Mouse (Mus musculus) small intestine, adult 2 months (tissue): ENCODE data around the gene Nhej1. TPM values are rescaled to one million over a fixed set of nuclear protein-coding genes. Genes with fewer than 3 reads are reported as not detected.

Experiments
- H3K27ac ChIP-seq: fragments of 200-500 bp; 2 replicates; pipeline ENCODE4 v1.5.1; 2012; ENCODE audit warnings: low read depth, low read length, control low read depth, inconsistent platforms; ENCODE audit not compliant: insufficient read depth
- H3K27me3 ChIP-seq: fragments of 200-500 bp; 2 replicates; pipeline ENCODE4 v1.6.1; 2012; ENCODE audit warnings: mild to moderate bottlenecking, moderate library complexity, low read length, inconsistent platforms; ENCODE audit not compliant: control insufficient read depth, insufficient read depth
- H3K36me3 ChIP-seq: fragments of 200-500 bp; 2 replicates; pipeline ENCODE4 v1.6.1; 2012; ENCODE audit warnings: mild to moderate bottlenecking, low read length, control low read depth, inconsistent platforms; ENCODE audit not compliant: control insufficient read depth, insufficient read depth
- H3K4me1 ChIP-seq: fragments of 200-500 bp; 2 replicates; pipeline ENCODE4 v1.6.1; 2012; ENCODE audit warnings: low read length, inconsistent platforms, mixed read lengths; ENCODE audit not compliant: control insufficient read depth, insufficient read depth, insufficient read length
- H3K4me3 ChIP-seq: fragments of 200-500 bp; 2 replicates; pipeline ENCODE4 v1.5.1; 2012; ENCODE audit warnings: low read depth, mild to moderate bottlenecking, control low read depth, inconsistent platforms, low read length, moderate library complexity
- CTCF ChIP-seq: fragments of 200-500 bp; IDR thresholded peaks from 2 replicates; pipeline ENCODE4 v1.5.1; 2012; ENCODE audit warnings: low read depth, mild to moderate bottlenecking, control low read depth, inconsistent platforms, low read length, moderate library complexity, mixed read lengths; ENCODE audit not compliant: insufficient replicate concordance, insufficient read length; ENCODE audit errors: extremely low read depth
- POLR2A ChIP-seq: fragments of 200-500 bp; IDR thresholded peaks from 2 replicates; pipeline ENCODE4 v1.6.1; 2012; ENCODE audit warnings: low read depth, mild to moderate bottlenecking, control low read depth, inconsistent platforms, low read length, moderate library complexity
- WGBS: fragments of 180-500 bp; shearing (Covaris S2); methylation state at CpG from one replicate; pipeline ENCODE4 v1.1.7; 2018; 5-methylcytosine and 5-hydroxymethylcytosine counted together
- polyA plus RNA-seq: library from polyadenylated mRNA; depleted of rRNA; stranded (reverse); fragments of >200 nt; gene quantifications from 2 replicates; pipeline ENCODE4 v1.2.3, GENCODE M21; 2012; rRNA removed

Gene Nhej1
- 0.86 and 2.0 TPM in 2 replicates for polyA plus RNA-seq

DNA sequence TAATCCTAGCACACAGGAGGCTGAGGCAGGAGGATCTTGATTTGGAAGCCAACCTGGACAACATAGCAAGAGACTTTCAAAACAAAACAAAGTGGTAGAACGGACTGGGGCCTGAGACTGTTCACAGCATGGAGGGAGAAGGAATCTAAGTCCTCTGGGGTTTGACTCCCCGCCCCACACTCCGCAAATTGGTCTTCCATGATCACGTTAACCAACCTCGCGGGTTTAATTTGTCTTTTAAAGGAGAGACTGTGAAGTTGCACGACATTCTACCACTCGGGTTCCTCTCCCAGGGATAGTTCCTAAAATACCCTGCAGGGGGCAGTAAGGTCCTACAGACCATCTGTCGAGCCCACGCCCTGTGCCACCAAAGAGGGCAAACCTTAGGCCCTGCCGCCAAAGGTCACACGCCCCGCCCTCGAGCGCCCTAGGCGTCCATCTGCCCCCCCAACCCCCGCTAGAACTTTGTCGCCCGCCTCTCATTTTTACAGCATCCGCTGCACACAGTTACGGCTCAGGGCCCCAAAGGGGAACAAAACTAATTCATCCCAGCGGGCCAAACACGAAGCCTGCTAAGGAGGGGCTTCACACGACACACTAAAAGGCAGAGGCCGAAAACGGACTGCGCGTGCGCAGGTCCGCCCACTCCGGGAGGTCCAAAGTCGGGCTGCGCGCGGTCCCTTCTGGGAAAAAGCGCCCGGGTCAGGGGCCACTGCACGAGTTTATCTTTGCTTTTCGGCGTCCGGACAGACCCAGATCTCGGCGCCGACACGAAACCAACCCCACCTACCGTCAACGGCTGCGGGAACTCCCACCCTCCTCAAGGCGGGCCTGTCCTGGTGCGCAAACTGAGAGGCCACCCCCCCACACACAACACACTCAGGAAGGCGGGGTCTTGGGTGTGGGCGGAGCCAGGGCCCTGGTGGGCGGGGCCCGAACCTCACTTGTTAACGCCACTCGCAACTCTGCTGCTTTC lies at the start of gene Nhej1:
Gene Nhej1, minus strand, starts transcription at position 855 of the 976 bp plus-strand sequence.
- Histone ChIP-seq H3K36me3 (no peaks in the 10 kb centered on the region), H3K4me1 (peaks cover 12% of the 10 kb centered on the region; the same call in 1 of the 2 replicates), H3K27ac (peak within 1 kb of the TSS; percentile 98), H3K4me3 (peak within 1 kb of the TSS; percentile 72), H3K27me3 (no peaks in the 10 kb centered on the region)
- 1% methylated on average over 56 of the region's 56 CpGs for WGBS
- TF ChIP-seq CTCF = peak; percentile 94
- peak; percentile 57 for TF ChIP-seq POLR2A

DNA sequence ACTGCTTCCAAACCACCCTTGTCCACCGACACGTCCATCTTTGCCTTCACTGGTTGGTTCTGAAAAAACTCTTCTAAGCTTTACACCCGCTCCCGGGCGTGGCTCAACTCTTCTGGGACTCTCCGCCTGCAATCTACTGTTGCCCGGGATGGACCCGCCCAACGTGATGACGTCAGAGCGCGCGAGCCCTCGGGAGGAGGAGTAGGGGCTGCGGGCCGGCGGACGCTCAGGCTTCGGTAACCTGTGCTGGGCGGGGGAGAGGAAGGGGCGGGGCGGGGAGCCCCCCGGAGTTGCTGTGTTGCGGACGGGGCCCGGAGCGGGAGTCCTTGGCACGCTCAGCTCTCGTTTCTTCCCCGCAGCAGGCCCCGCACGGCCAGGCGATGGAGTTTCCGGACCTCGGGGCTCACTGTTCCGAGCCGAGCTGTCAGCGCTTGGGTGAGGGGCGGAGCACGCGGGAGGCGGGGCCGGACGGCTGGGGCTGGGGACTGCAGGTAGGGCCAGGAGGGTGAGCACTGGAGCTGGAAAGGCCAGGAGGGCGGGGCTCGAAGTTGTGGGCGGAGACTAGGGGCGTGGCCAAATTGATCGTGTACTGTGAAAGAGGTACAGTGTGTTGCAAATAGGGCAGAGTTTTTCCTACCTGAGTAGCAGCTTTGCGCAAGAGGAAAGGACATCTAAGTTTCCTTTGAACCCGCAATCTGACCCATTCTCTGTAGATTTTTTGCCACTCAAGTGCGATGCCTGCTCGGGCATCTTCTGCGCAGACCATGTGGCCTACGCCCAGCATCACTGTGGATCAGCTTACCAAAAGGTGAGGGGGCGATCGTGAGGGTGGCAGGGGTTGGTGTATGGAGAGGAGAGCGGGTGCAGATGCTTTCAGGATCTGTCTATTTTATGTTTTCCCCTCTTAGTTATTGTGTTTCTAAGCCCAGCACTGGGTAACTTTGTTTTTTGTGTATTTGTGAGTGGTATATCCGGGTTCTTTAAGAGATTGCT lies 43.8 kb upstream of the Nhej1 start, which contains the start of gene Zfand2b:
Gene Zfand2b, plus strand, starts transcription at position 175 of the 993 bp plus-strand sequence.
- 3% methylated on average over 59 of the region's 59 CpGs for WGBS
- Histone ChIP-seq H3K4me3 (peak within 1 kb of the TSS; percentile 75), H3K27me3 (no peaks in the 10 kb centered on the region), H3K27ac (peak within 1 kb of the TSS; percentile 47), H3K36me3 (peaks cover 34% of the 10 kb centered on the region), H3K4me1 (peaks cover 5% of the 10 kb centered on the region)
- TF ChIP-seq CTCF = no peak
- TF ChIP-seq POLR2A = peak; percentile 85

DNA sequence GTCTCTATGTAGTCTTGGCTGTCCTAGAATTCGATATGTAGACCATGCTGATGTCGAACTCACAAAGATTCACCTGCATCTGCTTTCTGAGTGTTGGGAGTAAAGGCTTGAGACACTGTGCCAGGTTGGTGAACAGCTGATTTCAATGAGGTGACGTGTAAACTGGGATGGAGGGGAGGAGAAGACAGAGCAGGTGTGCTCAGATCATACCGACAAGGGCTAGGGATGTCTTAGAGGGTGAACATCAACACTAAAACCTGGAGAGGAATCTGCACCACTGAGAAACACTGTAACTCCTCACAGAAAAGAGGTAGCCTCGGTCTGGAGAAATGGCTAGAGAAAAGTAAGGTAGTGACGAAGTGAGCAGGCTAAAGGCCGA lies 43.1 kb upstream of the Nhej1 start:
- WGBS = 3% methylated on average over 7 of the region's 7 CpGs
- Histone ChIP-seq H3K4me3 (peak overlapping the region; percentile 75), H3K27ac (peak overlapping the region; percentile 47), H3K27me3 (no peaks in the 10 kb centered on the region), H3K4me1 (peaks cover 5% of the 10 kb centered on the region), H3K36me3 (peaks cover 27% of the 10 kb centered on the region)
- TF ChIP-seq POLR2A (no peak), CTCF (no peak)

DNA sequence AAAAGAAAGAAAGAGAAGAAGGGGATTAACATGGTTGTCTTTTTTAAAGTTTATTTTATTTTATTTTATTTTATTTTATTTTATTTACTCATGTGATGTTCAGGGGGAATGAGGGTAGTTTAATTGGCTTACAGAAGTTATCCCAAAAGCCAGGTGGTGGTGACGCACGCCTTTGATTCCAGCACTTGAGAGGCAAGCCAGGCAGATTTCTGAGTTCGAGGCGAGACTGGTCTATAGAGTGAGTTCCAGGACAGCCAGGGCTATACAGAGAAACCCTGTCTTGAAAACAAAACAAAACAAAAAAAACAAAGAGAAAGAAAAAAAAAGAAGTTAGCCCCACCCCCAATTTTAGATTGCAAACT lies 35.2 kb upstream of the Nhej1 start:
- Histone ChIP-seq H3K27ac (no peak overlapping the region), H3K36me3 (no peaks in the 10 kb centered on the region), H3K4me3 (no peak overlapping the region), H3K4me1 (no peaks in the 10 kb centered on the region), H3K27me3 (no peaks in the 10 kb centered on the region)
- 90% methylated on average over 4 of the region's 4 CpGs for WGBS
- TF ChIP-seq CTCF = no peak
- TF ChIP-seq POLR2A = no peak

DNA sequence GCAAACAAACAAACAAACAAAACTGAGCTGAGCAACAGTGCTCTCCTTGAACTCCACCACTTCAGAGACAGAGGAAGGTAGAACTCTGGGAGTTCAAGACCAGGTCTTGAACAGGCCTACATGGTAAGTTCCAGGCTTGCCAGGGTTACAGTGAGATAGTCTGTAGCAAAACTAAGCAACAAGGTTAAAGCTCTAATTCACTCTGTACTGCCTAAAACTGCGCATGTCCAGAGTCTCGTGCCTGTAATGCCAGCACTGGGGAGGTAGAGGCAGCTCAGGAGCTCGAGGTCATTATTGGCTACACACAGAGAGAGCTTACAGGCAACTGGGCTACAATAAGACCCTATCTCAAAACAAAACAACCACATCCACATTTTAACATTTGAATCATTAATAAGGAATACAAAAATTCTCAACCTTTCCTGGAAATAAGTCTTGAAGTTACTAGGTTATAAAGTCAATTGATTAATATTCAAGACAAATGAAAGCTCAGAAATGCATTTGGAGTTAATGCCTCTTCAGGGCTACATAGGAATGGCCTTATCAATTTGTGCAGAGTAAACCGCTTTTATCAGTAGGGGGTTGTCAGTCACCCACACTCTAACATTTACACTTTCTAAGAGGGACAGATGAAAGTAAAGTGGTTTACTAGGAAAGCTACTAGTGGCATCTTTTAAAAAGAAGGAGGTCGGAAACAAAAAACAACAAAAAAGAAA lies 34.7 kb upstream of the Nhej1 start:
- no peak overlapping the region for H3K4me3 ChIP-seq
- no peak for TF ChIP-seq POLR2A
- no peak for TF ChIP-seq CTCF
- H3K4me1 ChIP-seq = no peaks in the 10 kb centered on the region
- no peaks in the 10 kb centered on the region for H3K27me3 ChIP-seq
- no peaks in the 10 kb centered on the region for H3K36me3 ChIP-seq
- no peak overlapping the region for H3K27ac ChIP-seq
- WGBS = 69% methylated on average over 5 of the region's 5 CpGs

DNA sequence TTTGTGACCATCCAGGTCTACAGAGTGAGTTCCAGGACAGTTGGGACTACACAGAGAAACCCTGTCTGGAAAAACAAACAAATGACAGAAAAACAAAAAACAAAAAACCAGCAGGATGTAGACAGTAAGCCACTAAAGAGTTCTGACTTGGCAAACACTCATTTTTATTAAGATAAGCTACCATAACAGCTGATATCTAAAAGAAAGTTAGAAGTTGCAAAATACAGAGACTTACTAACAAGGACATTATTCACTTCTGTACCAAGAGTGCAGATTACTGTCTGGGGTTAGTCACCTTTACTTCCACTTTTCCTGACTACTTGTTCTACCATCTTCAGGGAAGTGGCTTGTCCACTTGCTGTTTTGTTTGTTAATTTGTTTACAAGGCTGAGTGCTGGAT lies 34.0 kb upstream of the Nhej1 start:
- TF ChIP-seq CTCF (no peak), POLR2A (no peak)
- Histone ChIP-seq H3K36me3 (no peaks in the 10 kb centered on the region), H3K4me3 (no peak overlapping the region), H3K27ac (no peak overlapping the region), H3K4me1 (no peaks in the 10 kb centered on the region), H3K27me3 (no peaks in the 10 kb centered on the region)
